In the genomic region with DNA sequence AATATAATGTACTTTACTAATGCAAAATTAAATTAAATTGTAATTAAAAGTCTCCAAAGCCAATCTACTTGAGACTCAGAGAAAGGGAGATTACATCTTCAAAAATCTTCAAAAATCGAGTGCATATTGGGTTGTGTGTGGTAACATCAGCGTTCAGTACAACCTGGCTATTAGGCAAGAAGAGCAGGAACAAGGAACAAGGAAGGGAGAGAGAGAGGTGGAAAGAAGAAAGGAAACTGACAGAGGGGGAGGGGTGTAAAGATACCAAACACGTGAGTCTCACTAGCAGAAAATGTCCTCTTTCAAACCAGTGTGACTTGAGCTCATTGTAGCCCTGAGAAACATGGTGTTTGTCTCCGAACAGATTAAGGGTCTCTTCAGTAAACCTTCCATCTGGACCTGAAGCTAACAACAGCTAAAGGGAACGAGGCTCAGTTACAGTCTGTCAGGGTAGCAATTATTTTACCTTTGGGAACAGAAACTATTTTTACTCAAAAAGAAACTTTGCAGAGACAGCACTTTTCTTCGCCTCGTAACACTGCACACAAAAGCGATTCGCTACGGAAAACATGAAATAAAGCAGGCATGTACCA, we compare ENCODE assay signal across 12 mouse cellular contexts.
DNase-seq lines count a peak whose midpoint lies in the region; ATAC-seq and TF ChIP-seq lines count a peak whose summit lies in the region.
"Had no signal": no experiment of that assay in that cellular context is flagged by ENCODE, and none has a peak within 500 bp of the region (broad histone marks: within the 10 kb centered on the region; RNA-seq: fewer than 3 reads in every experiment).

No protein-coding gene starts in this region.

- no peak overlapping the region for H3K9ac ChIP-seq in kidney, postnatal 0 days (ENCODE audit: low read depth, low read length)
- H3K9ac ChIP-seq in kidney, embryonic 14.5 days (ENCODE audit: low read depth, low read length): no peak overlapping the region
- H3K9ac ChIP-seq in limb, embryonic 15.5 days: no peak overlapping the region

- 55% methylated on average over 10 of the region's 10 CpGs for WGBS in heart, embryonic 10.5 days
- WGBS in kidney, postnatal 0 days: 43% methylated on average over 10 of the region's 10 CpGs
- 49% methylated on average over 10 of the region's 10 CpGs for WGBS in kidney, embryonic 14.5 days
- WGBS in limb, embryonic 15.5 days: 33% methylated on average over 10 of the region's 10 CpGs

- intact Hi-C loops in heart, postnatal 36 days (cut with DNase I): no loop called here

- no peak; the same call in 1 of the 2 replicates for ATAC-seq in kidney, postnatal 0 days (replicated peaks; ENCODE audit: low FRiP score, low read depth)
- no peak for ATAC-seq in kidney, embryonic 14.5 days (ENCODE audit: low FRiP score, low TSS enrichment)
- no peak for ATAC-seq in limb, embryonic 15.5 days (ENCODE audit: insufficient number of reproducible peaks, low FRiP score, low TSS enrichment, low read depth)

- H3K27me3 ChIP-seq in heart, embryonic 10.5 days (ENCODE audit: insufficient read depth, poor library complexity, severe bottlenecking): no peaks in the 10 kb centered on the region
- no peaks in the 10 kb centered on the region for H3K27me3 ChIP-seq in kidney, postnatal 0 days (ENCODE audit: insufficient read depth, low read length)
- no peaks in the 10 kb centered on the region for H3K27me3 ChIP-seq in kidney, embryonic 14.5 days (ENCODE audit: control insufficient read depth, insufficient read depth, low read length)
- no peaks in the 10 kb centered on the region for H3K27me3 ChIP-seq in limb, embryonic 15.5 days

- H3K36me3 ChIP-seq in heart, embryonic 10.5 days: no peaks in the 10 kb centered on the region
- H3K36me3 ChIP-seq in kidney, postnatal 0 days (ENCODE audit: insufficient read depth, low read length): no peaks in the 10 kb centered on the region
- H3K36me3 ChIP-seq in kidney, embryonic 14.5 days (ENCODE audit: control insufficient read depth, insufficient read depth, low read length): no peaks in the 10 kb centered on the region
- no peaks in the 10 kb centered on the region for H3K36me3 ChIP-seq in limb, embryonic 15.5 days

- H3K9me3 ChIP-seq in heart, embryonic 10.5 days: no peaks in the 10 kb centered on the region
- H3K9me3 ChIP-seq in kidney, postnatal 0 days (replicated peaks; ENCODE audit: low read length): no peaks in the 10 kb centered on the region
- no peaks in the 10 kb centered on the region for H3K9me3 ChIP-seq in kidney, embryonic 14.5 days (ENCODE audit: control insufficient read depth, low read length)
- no peaks in the 10 kb centered on the region for H3K9me3 ChIP-seq in limb, embryonic 15.5 days

- DNase-seq in heart, embryonic 10.5 days (ENCODE audit: low spot score): no peak
- DNase-seq in heart, postnatal 36 days: no peak
- no peak for DNase-seq in kidney, postnatal 0 days (ENCODE audit: low spot score)
- peak; percentile 28 for DNase-seq in brain, embryonic 14.5 days (ENCODE audit: low read depth)
- DNase-seq in ovary, postnatal 14 days (ENCODE audit: low spot score): no peak
- DNase-seq in right cerebral cortex, postnatal 4 days: no peak
- DNase-seq: B cell, adult 2 months; cerebellum, adult 11-12 months; heart, postnatal 4 days; retina, postnatal 1 day had no signal

- peak overlapping the region; percentile 72 for H3K27ac ChIP-seq in heart, embryonic 10.5 days
- no peak overlapping the region for H3K27ac ChIP-seq in kidney, postnatal 0 days
- no peak overlapping the region for H3K27ac ChIP-seq in kidney, embryonic 14.5 days (ENCODE audit: low read depth, low read length)
- H3K27ac ChIP-seq in limb, embryonic 15.5 days: no peak overlapping the region

- H3K4me2 ChIP-seq in kidney, postnatal 0 days (ENCODE audit: low read length): peak overlapping the region; percentile 38
- no peak overlapping the region for H3K4me2 ChIP-seq in kidney, embryonic 14.5 days (replicated peaks; ENCODE audit: low read depth, low read length)
- peak overlapping the region; percentile 4 for H3K4me2 ChIP-seq in limb, embryonic 15.5 days

- H3K4me1 ChIP-seq in heart, embryonic 10.5 days: peaks cover 44% of the 10 kb centered on the region
- peaks cover 15% of the 10 kb centered on the region; the same call in 1 of the 2 replicates for H3K4me1 ChIP-seq in kidney, postnatal 0 days (replicated peaks; ENCODE audit: insufficient read depth, low read length)
- H3K4me1 ChIP-seq in kidney, embryonic 14.5 days (ENCODE audit: control insufficient read depth, insufficient read depth, low read length): peaks cover 15% of the 10 kb centered on the region; the same call in 1 of the 2 replicates
- H3K4me1 ChIP-seq in limb, embryonic 15.5 days: peaks cover 6% of the 10 kb centered on the region; the same call in 1 of the 2 replicates

- TF ChIP-seq CTCF in kidney, postnatal 0 days (IDR thresholded peaks at IDR 0.05; ENCODE audit: low read depth): no peak
- TF ChIP-seq CTCF in brain, embryonic 14.5 days (IDR thresholded peaks at IDR 0.05; ENCODE audit: borderline replicate concordance, extremely low read depth, insufficient read depth, insufficient read length): no peak

- TF ChIP-seq POLR2A in brain, embryonic 14.5 days (IDR thresholded peaks at IDR 0.05; ENCODE audit: borderline replicate concordance, extremely low read depth, insufficient read depth, insufficient read length, poor library complexity, severe bottlenecking): no peak

- no peak overlapping the region for H3K4me3 ChIP-seq in heart, embryonic 10.5 days
- H3K4me3 ChIP-seq in kidney, postnatal 0 days (replicated peaks; ENCODE audit: low read depth, low read length): no peak overlapping the region
- H3K4me3 ChIP-seq in kidney, embryonic 14.5 days (ENCODE audit: low read length): no peak overlapping the region
- no peak overlapping the region; the same call in 1 of the 2 replicates for H3K4me3 ChIP-seq in limb, embryonic 15.5 days
